Mouse (Mus musculus) kidney, postnatal 4 days (tissue): ENCODE measurements around the gene Hapln2.

ENCODE experiments used
- DNase-seq, 2 experiments: peaks; one replicate each; pipeline ENCODE4 v3.0.0; 2021; ENCODE audit warnings: mixed read lengths in 2 of 2

Gene Hapln2

DNA sequence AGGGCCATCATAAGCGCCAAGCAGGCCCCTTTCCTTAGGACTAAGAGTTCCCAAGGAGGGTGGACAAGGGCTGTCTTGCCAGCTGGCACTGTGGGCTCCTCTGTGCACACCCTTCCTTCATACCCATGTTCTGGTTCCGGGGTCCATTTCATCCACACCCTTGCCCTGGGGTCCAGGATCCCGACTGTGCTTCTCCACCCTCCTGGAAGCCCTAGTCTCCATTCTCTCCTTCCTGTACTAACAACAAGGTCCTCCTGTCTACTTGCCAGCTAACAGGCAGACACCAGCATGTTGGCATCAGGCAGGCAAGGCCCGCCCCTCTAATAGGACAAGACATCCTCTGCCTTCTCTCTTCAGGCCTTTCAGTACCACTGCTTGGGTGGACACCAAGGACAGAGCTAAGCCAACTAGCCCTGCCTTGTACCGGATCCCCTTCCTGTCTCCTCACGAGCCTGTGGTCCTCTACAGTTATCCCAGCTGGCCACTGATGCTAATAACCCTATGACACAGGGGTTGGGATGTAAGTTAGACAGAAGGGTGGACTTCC, 46.1 kb downstream of the Hapln2 start:
- no peak for DNase-seq

DNA sequence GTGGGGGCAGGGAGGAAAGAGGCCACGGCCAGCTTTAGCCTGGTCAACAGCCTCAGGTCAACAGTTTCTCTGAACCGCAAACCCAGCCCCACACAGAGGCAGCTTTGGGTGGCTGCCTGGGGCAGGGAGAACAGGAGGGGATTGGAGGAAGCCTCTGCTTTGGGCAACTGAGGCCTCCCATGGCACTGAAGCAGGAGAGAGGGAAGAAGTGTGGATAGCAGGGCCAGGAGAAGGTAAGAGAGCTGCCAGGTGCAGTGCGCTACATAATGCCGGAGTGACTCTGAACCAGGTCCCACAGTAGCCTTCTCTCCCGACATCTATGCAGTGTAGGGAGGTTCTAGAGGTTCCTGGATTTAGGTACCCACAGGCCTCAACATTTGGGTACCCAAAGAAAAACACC, 46.7 kb downstream of the Hapln2 start:
- no peak for DNase-seq

DNA sequence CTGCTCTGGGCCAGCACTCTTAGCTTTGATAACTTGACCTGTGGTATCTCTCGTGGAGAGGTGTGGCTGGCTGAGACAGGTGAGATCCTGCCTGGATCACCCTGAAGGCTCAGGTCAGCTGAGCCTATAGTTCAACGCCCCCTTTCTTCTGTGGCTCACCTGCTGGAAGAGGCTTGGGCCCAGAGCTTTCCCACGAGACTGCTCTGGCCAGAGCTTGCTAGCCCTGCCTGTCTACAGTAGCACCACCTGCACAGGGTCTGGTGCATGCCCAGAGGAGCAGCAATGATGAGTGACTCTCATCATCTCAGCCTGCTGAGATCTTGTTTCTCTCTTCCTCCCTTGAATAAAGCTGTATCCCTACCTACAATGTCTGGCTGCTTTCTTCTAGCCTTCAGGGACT, 47.3 kb downstream of the Hapln2 start:
- DNase-seq: no peak

DNA sequence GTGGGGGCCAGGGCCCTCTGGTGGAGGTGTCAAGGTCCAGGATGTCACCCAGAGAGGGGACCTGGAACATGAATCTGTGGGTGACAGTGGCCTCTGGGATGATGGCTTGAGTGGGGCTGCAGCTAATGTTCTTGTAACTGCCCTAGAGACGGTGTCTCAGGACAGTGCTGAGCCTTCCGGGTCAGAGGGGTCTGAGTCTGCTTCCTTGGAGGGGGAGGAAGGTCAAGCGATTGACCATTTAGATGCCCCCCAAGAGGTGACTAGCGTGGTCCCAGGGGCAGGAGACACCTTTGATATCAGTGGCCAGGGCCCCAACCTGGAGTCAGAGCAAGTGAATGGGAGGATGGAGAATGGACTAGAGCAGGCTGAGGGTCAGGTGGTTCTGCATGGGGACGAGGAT, 47.9 kb downstream of the Hapln2 start:
- DNase-seq: no peak

DNA sequence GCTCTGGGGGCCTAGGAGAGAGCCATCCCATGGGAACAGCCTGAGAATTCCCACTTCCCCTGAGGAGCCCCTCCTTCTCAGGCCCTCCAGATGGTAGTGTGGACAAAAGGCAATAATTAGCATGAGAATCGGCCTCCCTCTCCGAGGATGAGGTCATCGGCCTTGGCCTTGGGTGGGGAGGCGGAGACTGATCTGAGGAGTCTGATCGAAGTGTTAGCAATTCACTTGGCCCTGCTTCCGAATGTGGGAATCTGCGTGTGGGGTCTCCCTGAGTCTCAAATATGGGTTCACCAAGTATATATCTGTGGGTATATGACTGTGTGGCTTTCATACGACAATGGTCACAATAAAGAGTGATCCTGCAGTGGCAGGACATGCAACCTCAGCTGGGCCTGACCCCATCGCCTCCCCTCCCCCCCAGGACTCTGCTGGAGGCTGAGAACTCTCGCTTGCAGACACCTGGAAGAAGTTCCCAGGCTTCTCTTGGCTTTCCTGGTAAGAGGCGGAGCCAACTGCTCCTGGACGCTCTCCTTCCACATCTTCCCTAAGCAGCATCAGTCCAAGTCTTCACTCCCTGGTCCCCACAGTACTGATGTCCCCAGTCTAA, 52.9 kb downstream of the Hapln2 start:
- peak in 1 of 2 experiments; percentile 43 for DNase-seq

DNA sequence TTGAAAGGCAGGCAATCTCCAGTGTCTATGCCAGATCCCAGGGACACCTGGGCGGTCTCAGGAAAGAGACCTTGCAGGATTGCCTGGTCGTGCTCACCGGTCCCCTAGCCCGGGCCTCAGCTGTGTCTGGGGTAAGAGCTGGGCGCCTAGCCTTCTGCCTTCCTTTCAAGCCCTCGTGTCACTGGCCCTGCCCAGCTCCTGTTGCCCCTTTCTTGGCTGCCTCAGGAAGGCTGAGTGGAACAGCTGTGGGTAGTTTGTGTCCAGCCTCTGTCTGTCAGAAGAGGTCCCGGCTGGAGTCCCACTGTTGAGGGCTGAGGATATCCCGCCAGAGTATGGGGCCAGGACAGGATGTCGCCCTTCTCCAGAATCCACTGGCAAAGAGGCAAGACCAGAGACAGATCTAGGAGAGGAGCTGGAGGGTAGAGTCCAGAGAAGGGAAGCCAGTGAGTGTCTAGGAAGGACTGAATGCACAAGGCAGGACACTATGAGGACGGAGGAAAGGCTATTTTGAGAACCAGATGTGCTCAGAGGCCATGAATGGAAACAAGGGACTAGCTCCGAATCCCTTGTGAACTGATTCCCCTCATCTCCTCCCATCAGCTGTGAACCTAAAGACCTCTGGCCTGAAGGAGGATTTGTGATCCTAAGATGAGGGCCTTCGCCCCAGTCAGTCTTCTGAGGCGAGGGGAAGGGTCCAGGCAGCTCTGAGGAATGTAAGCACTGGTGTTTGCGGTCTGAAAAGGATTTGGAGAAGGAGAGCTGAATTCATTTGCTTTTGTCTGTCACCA, 53.6 kb downstream of the Hapln2 start:
- DNase-seq: peak in 1 of 2 experiments; percentile 20

DNA sequence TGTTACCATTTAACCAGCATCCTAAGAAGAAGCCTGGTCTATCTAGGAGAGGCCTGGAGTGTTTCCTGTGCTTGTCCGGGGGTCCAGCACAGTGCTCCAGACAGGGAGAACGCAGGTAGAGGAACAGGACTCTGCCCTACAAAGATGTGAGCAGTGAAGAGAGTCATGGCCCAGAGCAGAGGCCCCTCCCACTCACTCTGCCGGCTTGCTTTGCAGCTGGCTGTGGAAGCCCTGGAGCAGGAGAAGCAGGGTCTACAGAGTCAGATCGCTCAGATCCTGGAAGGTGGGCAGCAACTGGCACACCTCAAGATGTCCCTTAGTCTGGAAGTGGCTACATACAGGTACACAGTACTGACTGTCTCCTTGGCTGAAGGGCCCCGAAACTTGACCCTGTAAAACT, 54.6 kb downstream of the Hapln2 start:
- DNase-seq: peak in 1 of 2 experiments; percentile 71

DNA sequence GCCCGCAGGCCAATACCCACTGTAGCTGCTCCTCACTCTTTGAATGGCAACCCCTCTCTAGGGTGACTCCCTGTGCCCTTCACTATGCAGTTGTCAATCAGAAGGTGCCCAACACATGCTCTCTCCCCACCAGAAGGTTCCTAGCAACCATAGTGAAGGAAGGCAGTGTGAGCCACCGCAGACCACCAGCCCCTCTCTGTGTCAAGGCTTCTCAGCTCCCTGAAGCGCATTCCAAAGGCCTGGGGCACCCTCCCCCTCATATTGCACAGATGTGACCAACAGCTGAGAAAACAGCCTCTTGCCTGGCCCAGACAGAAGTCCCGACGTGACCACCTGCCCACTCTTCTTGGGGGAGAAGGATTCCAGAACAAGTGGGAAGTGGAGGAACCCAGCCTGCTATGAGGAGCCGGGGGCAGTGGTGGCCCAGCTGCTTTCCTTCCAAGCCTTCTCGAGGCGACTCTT, 55.1 kb downstream of the Hapln2 start:
- peak in 1 of 2 experiments; percentile 59 for DNase-seq
